Mouse (Mus musculus) kidney, embryonic 15.5 days (tissue): ENCODE results near the gene Nfkbiz. TPM values are rescaled to one million over a fixed set of nuclear protein-coding genes. Genes with fewer than 3 reads are reported as not detected.
"Not testable (repeated sequence)": the region's sequence is repeated elsewhere in the genome, so short reads cannot be mapped to it uniquely, and the experiment has no call there.

Experiments
- ATAC-seq: fragments of 200-750 bp; cut with Nextera tagmentation; replicated peaks from 2 replicates; pipeline ENCODE4 v1.8.0; 2017; ENCODE audit warnings: moderate TSS enrichment; ENCODE audit not compliant: low FRiP score
- H3K27ac ChIP-seq: fragments of 300-500 bp; sonication (generic); 2 replicates; pipeline ENCODE4 v1.5.1; 2015; ENCODE audit warnings: mild to moderate bottlenecking, inconsistent platforms
- H3K27me3 ChIP-seq: fragments of 300-500 bp; sonication (generic); 2 replicates; pipeline ENCODE4 v1.6.1; 2015; ENCODE audit warnings: inconsistent platforms
- H3K36me3 ChIP-seq: fragments of 300-500 bp; sonication (generic); 2 replicates; pipeline ENCODE4 v1.6.1; 2015; ENCODE audit warnings: inconsistent platforms
- H3K4me1 ChIP-seq: fragments of 300-500 bp; sonication (generic); 2 replicates; pipeline ENCODE4 v1.6.1; 2015; ENCODE audit warnings: inconsistent platforms
- H3K4me2 ChIP-seq: fragments of 300-500 bp; sonication (generic); 2 replicates; pipeline ENCODE4 v1.6.1; 2015; ENCODE audit warnings: moderate library complexity, mild to moderate bottlenecking, inconsistent platforms
- H3K4me3 ChIP-seq: fragments of 300-500 bp; sonication (generic); replicated peaks from 2 replicates; pipeline ENCODE4 v1.5.1; 2015; ENCODE audit warnings: mild to moderate bottlenecking, inconsistent platforms
- H3K9ac ChIP-seq: fragments of 300-500 bp; sonication (generic); 2 replicates; pipeline ENCODE4 v1.6.1; 2015; ENCODE audit warnings: mild to moderate bottlenecking, inconsistent platforms
- H3K9me3 ChIP-seq: fragments of 300-500 bp; sonication (generic); replicated peaks from 2 replicates; pipeline ENCODE4 v1.6.1; 2016; ENCODE audit warnings: inconsistent platforms
- WGBS: fragments of 180-500 bp; shearing (Covaris S2); methylation state at CpG from one replicate; pipeline ENCODE4 v1.1.7; 2015; ENCODE audit warnings: mixed read lengths; 5-methylcytosine and 5-hydroxymethylcytosine counted together
- polyA plus RNA-seq: library from polyadenylated mRNA; unstranded; fragments of >200 nt; fragmentation: Nextera tagmentation; extraction: Ambion mirVana; gene quantifications from 2 replicates; pipeline ENCODE4 v1.2.1, GENCODE M21; 2015

Gene Nfkbiz
- polyA plus RNA-seq, 1 experiment from 2014 or later: 4.3 TPM

DNA sequence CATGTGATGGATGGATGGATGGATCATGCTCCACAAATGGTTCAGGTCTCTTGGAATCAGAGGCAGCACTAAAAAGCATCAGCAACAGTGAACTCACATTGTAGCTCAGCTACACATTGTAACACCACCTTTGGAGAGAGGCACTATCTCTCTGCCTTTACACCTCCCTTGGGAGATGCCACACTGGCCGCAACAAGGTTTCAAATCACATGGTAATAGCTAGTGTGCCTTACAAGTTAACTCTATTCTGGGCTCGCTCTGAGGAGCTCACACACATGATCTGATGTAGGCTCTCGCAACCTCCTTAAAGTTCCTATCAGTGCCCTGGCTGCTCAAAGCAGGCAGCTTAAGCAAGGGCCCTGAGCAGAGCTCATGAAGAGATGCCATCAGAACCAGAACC is 11.8 kb upstream of the Nfkbiz start:
- no peak for ATAC-seq
- Histone ChIP-seq H3K9me3 (no peaks in the 10 kb centered on the region), H3K9ac (no peak overlapping the region), H3K27me3 (no peaks in the 10 kb centered on the region), H3K4me3 (no peak overlapping the region), H3K27ac (no peak overlapping the region), H3K36me3 (0 out of 2 replicates have a peak, but pooled peaks cover 5% of the 10 kb centered on the region), H3K4me1 (0 out of 2 replicates have a peak, but pooled peaks cover 2% of the 10 kb centered on the region), H3K4me2 (no peak overlapping the region)
- WGBS: 81% methylated on average over 3 of the region's 3 CpGs

DNA sequence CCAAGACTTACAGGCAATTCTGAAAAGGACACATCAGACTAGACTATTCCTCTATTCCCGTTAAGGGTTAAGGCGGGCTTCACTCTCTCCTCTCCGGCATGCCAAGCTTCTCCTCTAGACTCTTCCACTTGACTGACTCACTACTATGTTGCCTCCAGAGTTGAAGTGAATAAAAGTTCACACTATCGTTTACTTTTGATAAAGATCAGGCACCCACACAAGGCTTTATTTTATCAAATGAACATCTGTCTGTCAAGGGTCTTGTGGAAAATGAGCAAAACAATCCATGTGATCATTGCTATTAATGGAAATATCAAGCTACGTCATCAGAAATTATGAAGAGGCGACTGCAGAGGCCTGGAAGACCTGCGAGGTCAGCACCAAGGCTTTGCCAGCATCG is 9.0 kb upstream of the Nfkbiz start:
- H3K9ac ChIP-seq: no peak overlapping the region
- ATAC-seq: no peak
- no peaks in the 10 kb centered on the region for H3K27me3 ChIP-seq
- H3K4me3 ChIP-seq: no peak overlapping the region
- no peaks in the 10 kb centered on the region for H3K9me3 ChIP-seq
- peaks cover 17% of the 10 kb centered on the region for H3K36me3 ChIP-seq
- 0 out of 2 replicates have a peak, but pooled peaks cover 2% of the 10 kb centered on the region for H3K4me1 ChIP-seq
- WGBS: 70% methylated on average over 8 of the region's 8 CpGs
- H3K27ac ChIP-seq: no peak overlapping the region
- no peak overlapping the region for H3K4me2 ChIP-seq

DNA sequence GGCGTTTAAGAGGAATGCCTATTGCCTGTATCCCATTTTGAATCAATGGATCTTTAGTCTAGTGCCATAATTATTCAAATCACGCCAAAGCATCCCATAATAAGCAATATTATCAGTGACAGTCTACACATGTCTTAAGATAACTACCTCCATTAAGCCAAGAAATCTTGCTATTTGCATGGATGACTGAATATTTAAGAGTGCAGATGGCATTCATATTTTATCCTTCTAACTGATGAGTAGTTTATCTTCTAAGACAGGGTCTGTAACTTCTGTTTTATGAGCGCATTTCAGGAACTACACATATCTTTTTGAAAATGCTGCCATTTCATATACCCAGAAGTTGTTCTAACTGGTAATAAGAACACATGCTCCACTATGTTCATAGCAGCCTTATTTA is 6.1 kb upstream of the Nfkbiz start:
- ATAC-seq: no peak
- H3K9me3 ChIP-seq: no peaks in the 10 kb centered on the region
- 95% methylated on average over 3 of the region's 3 CpGs for WGBS

GRCm38 (mm10) chr16:55843919-55844318 is 5.2 kb upstream of the Nfkbiz start:
- Histone ChIP-seq H3K27me3 (no peaks in the 10 kb centered on the region), H3K9me3 (no peaks in the 10 kb centered on the region), H3K4me1 (0 out of 2 replicates have a peak, but pooled peaks cover 3% of the 10 kb centered on the region), H3K4me3 (no peak overlapping the region), H3K36me3 (peaks cover 11% of the 10 kb centered on the region), H3K4me2 (no peak overlapping the region), H3K9ac (no peak overlapping the region), H3K27ac (no peak overlapping the region)
- no peak for ATAC-seq
- WGBS: 95% methylated on average over 12 of the region's 12 CpGs

More for the DNA sequence above, 6.1 kb upstream of the Nfkbiz start:
- Histone ChIP-seq H3K36me3 (peaks cover 17% of the 10 kb centered on the region), H3K4me2 (no peak overlapping the region), H3K27me3 (no peaks in the 10 kb centered on the region), H3K27ac (no peak overlapping the region), H3K4me1 (no peaks in the 10 kb centered on the region), H3K9ac (no peak overlapping the region), H3K4me3 (no peak overlapping the region)

- no peak for ATAC-seq
- H3K9me3 ChIP-seq: no peaks in the 10 kb centered on the region
- peaks cover 11% of the 10 kb centered on the region for H3K36me3 ChIP-seq
- 79% methylated on average over 5 of the region's 5 CpGs for WGBS
- H3K27me3 ChIP-seq: no peaks in the 10 kb centered on the region
- no peak overlapping the region for H3K27ac ChIP-seq
- peaks cover 6% of the 10 kb centered on the region; the same call in 1 of the 2 replicates for H3K4me1 ChIP-seq
- H3K4me3 ChIP-seq: no peak overlapping the region
- H3K9ac ChIP-seq: no peak overlapping the region
- H3K4me2 ChIP-seq: no peak overlapping the region
These were observed 4.4 kb upstream of the Nfkbiz start for GRCm38 (mm10) chr16:55843134-55843533.

DNA sequence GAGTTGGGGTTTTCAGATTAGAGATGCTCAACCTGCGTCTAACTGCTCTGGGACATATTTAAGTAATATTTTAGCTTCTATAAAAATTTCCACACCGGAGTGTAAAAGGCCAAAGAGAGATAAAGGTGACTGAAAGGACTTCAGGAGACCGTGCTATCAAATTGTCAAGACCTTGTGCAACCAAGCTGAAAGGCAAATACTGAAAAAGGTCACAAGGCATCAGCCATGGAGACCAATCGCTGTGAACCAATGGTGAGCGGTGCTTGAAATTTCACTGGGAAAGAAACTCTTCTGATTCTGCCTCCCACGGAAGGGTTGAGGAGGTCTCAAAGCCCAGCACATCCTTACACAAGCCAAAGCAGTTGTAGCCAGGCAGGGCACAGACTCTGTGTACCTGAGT is 2.8 kb upstream of the Nfkbiz start:
- 83% methylated on average over 6 of the region's 6 CpGs for WGBS

GRCm38 (mm10) chr16:55838129-55838509 is 580 bp downstream of the Nfkbiz start:
- peak overlapping the region; percentile 59 for H3K4me3 ChIP-seq
- H3K36me3 ChIP-seq: 0 out of 2 replicates have a peak, but pooled peaks cover 8% of the 10 kb centered on the region
- peak overlapping the region; percentile 91 for H3K27ac ChIP-seq
- 13% methylated on average over 3 of the region's 3 CpGs for WGBS
- ATAC-seq: no peak
- H3K4me1 ChIP-seq: peaks cover 10% of the 10 kb centered on the region; the same call in 1 of the 2 replicates
- H3K9ac ChIP-seq: peak overlapping the region; percentile 71
- no peaks in the 10 kb centered on the region for H3K9me3 ChIP-seq
- H3K4me2 ChIP-seq: peak overlapping the region; percentile 60
- no peaks in the 10 kb centered on the region for H3K27me3 ChIP-seq

More for the DNA sequence above, 2.8 kb upstream of the Nfkbiz start:
- H3K4me1 ChIP-seq: peaks cover 10% of the 10 kb centered on the region; the same call in 1 of the 2 replicates
- no peak overlapping the region for H3K4me2 ChIP-seq
- peaks cover 11% of the 10 kb centered on the region for H3K36me3 ChIP-seq
- no peaks in the 10 kb centered on the region for H3K9me3 ChIP-seq
- no peak overlapping the region for H3K4me3 ChIP-seq
- H3K27ac ChIP-seq: no peak overlapping the region
- H3K9ac ChIP-seq: no peak overlapping the region
- ATAC-seq: no peak
- H3K27me3 ChIP-seq: no peaks in the 10 kb centered on the region

DNA sequence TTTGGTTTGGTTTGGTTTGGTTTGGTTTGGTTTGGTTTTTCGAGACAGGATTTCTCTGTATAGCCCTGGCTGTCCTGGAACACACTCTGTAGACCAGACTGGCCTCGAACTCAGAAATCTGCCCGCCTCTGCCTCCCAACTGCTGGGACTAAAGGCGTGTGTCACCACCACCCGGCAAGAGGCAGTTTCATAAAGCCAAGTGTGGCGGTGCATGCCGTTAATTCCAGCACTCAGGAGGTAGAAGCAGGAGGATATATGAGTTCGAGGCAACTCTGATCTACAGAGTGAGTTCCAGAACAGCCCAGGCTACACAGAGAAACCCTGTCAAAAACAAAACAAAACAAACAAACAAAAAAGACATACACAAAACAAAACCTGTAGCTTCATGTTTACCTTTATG is 1.0 kb downstream of the Nfkbiz start:
- peak overlapping the region; percentile 59 for H3K4me3 ChIP-seq
- not testable (repeated sequence) for H3K9me3 ChIP-seq, H3K4me1 ChIP-seq, H3K36me3 ChIP-seq, ATAC-seq, H3K27me3 ChIP-seq, H3K27ac ChIP-seq
- H3K4me2 ChIP-seq: peak overlapping the region; percentile 60
- H3K9ac ChIP-seq: 0 out of 2 replicates have a peak overlapping the region, but pooled peaks have one; percentile 71
- WGBS: 89% methylated on average over 8 of the region's 8 CpGs

DNA sequence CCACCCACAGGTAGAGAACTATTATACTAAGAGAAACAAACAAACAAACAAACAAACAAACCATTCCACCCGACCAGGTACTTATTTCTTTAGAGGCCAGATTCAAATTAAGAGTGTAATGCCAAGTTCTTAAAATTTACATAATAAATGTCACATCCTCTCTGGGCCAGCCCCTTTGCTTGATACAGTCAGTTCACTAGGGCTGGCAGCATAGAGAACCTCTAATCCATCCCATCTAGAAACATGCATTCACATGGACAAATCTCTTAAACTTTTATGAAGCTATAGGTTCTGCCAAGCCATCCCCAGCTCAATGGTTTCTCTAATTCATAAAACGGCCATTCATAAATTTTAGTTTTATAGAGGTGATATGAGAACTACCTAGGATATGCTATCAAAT is 1.5 kb downstream of the Nfkbiz start:
- Histone ChIP-seq H3K4me3 (no peak overlapping the region), H3K27me3 (no peaks in the 10 kb centered on the region), H3K4me2 (no peak overlapping the region), H3K4me1 (peaks cover 10% of the 10 kb centered on the region; the same call in 1 of the 2 replicates), H3K9ac (no peak overlapping the region), H3K9me3 (no peaks in the 10 kb centered on the region), H3K36me3 (0 out of 2 replicates have a peak, but pooled peaks cover 8% of the 10 kb centered on the region), H3K27ac (no peak overlapping the region)
- ATAC-seq: no peak
- WGBS: 79% methylated on average over 2 of the region's 2 CpGs

GRCm38 (mm10) chr16:55835798-55836197 is 2.9 kb downstream of the Nfkbiz start:
- Histone ChIP-seq H3K9ac (no peak overlapping the region), H3K27ac (no peak overlapping the region), H3K9me3 (no peaks in the 10 kb centered on the region), H3K4me1 (peaks cover 10% of the 10 kb centered on the region; the same call in 1 of the 2 replicates), H3K4me2 (no peak overlapping the region), H3K27me3 (no peaks in the 10 kb centered on the region), H3K4me3 (no peak overlapping the region), H3K36me3 (peaks cover 12% of the 10 kb centered on the region; the same call in 1 of the 2 replicates)
- no peak for ATAC-seq

- Histone ChIP-seq H3K36me3 (peaks cover 12% of the 10 kb centered on the region; the same call in 1 of the 2 replicates), H3K9me3 (no peaks in the 10 kb centered on the region), H3K4me3 (no peak overlapping the region), H3K27me3 (no peaks in the 10 kb centered on the region), H3K9ac (no peak overlapping the region), H3K4me2 (no peak overlapping the region), H3K4me1 (no peaks in the 10 kb centered on the region), H3K27ac (no peak overlapping the region)
- WGBS: 93% methylated on average over 8 of the region's 8 CpGs
- no peak for ATAC-seq
These were observed 6.1 kb downstream of the Nfkbiz start for GRCm38 (mm10) chr16:55832617-55833016.

GRCm38 (mm10) chr16:55832040-55832439 is 6.7 kb downstream of the Nfkbiz start:
- Histone ChIP-seq H3K27ac (no peak overlapping the region), H3K36me3 (peaks cover 12% of the 10 kb centered on the region; the same call in 1 of the 2 replicates), H3K9ac (no peak overlapping the region), H3K4me3 (no peak overlapping the region), H3K27me3 (no peaks in the 10 kb centered on the region), H3K4me1 (no peaks in the 10 kb centered on the region), H3K9me3 (no peaks in the 10 kb centered on the region), H3K4me2 (no peak overlapping the region)
- no peak for ATAC-seq
- WGBS: 89% methylated on average over 6 of the region's 6 CpGs

GRCm38 (mm10) chr16:55831451-55831850 is 7.2 kb downstream of the Nfkbiz start:
- no peak overlapping the region for H3K4me3 ChIP-seq
- 80% methylated on average over 1 of the region's 1 CpGs for WGBS

More at GRCm38 (mm10) chr16:55831451-55831850, 7.2 kb downstream of the Nfkbiz start:
- Histone ChIP-seq H3K4me1 (no peaks in the 10 kb centered on the region), H3K9ac (no peak overlapping the region), H3K4me2 (no peak overlapping the region), H3K27me3 (no peaks in the 10 kb centered on the region), H3K36me3 (peaks cover 12% of the 10 kb centered on the region; the same call in 1 of the 2 replicates), H3K9me3 (no peaks in the 10 kb centered on the region), H3K27ac (no peak overlapping the region)
- ATAC-seq: no peak
